Mouse (Mus musculus) heart, embryonic 12.5 days (tissue): ENCODE results near the gene Lgals1. TPM values are rescaled to one million over a fixed set of nuclear protein-coding genes. Genes with fewer than 3 reads are reported as not detected.
A peak's percentile ranks its signal among the peaks of the same experiment; 100 is the strongest.

Experiments used
- ATAC-seq: fragments of 200-750 bp; cut with Nextera tagmentation; 2 replicates; pipeline ENCODE4 v1.8.0; 2017; ENCODE audit warnings: moderate TSS enrichment, moderate library complexity; ENCODE audit not compliant: insufficient number of reproducible peaks, low FRiP score
- H3K27ac ChIP-seq: fragments of 300-500 bp; sonication (generic); 2 replicates; pipeline ENCODE4 v1.5.1; 2016; ENCODE audit warnings: mild to moderate bottlenecking, moderate library complexity; ENCODE audit not compliant: poor library complexity, severe bottlenecking
- H3K27me3 ChIP-seq: fragments of 300-500 bp; sonication (generic); replicated peaks from 2 replicates; pipeline ENCODE4 v1.6.1; 2016; ENCODE audit warnings: mild to moderate bottlenecking, moderate library complexity
- H3K36me3 ChIP-seq: fragments of 300-500 bp; sonication (generic); 2 replicates; pipeline ENCODE4 v1.6.1; 2016; ENCODE audit warnings: mild to moderate bottlenecking, moderate library complexity
- H3K4me1 ChIP-seq: fragments of 300-500 bp; sonication (generic); replicated peaks from 2 replicates; pipeline ENCODE4 v1.6.1; 2016; ENCODE audit warnings: mild to moderate bottlenecking
- H3K4me2 ChIP-seq: fragments of 300-500 bp; sonication (generic); 2 replicates; pipeline ENCODE4 v1.6.1; 2016; ENCODE audit warnings: mild to moderate bottlenecking, moderate library complexity
- H3K4me3 ChIP-seq: fragments of 300-500 bp; sonication (generic); 2 replicates; pipeline ENCODE4 v1.5.1; 2016; ENCODE audit warnings: mild to moderate bottlenecking
- H3K9ac ChIP-seq: fragments of 300-500 bp; sonication (generic); 2 replicates; pipeline ENCODE4 v1.6.1; 2016; ENCODE audit warnings: mild to moderate bottlenecking, moderate library complexity
- H3K9me3 ChIP-seq: fragments of 300-500 bp; sonication (generic); replicated peaks from 2 replicates; pipeline ENCODE4 v1.6.1; 2016; ENCODE audit warnings: mild to moderate bottlenecking, moderate library complexity
- WGBS: fragments of 180-500 bp; shearing (Covaris S2); methylation state at CpG from one replicate; pipeline ENCODE4 v1.1.7; 2016; 5-methylcytosine and 5-hydroxymethylcytosine counted together
- polyA plus RNA-seq: library from polyadenylated mRNA; unstranded; fragments of >200 nt; fragmentation: Nextera tagmentation; extraction: Ambion mirVana; gene quantifications from 2 replicates; pipeline ENCODE4 v1.2.1, GENCODE M21; 2016

Lgals1 gene
- polyA plus RNA-seq, 1 experiment from 2014 or later: 690 TPM

- ATAC-seq: no peak
- Histone ChIP-seq H3K4me1 (peaks cover 42% of the 10 kb centered on the region), H3K27me3 (no peaks in the 10 kb centered on the region), H3K36me3 (peaks cover 14% of the 10 kb centered on the region), H3K27ac (peak overlapping the region; percentile 96), H3K9me3 (no peaks in the 10 kb centered on the region), H3K4me3 (peak overlapping the region; percentile 56), H3K9ac (peak overlapping the region; percentile 76), H3K4me2 (peak overlapping the region; percentile 77)
- 13% methylated on average over 15 of the region's 15 CpGs for WGBS
These were observed 679 bp downstream of the Lgals1 start for GRCm38 (mm10) chr15:78927021-78927787.

- Histone ChIP-seq H3K4me1 (peaks cover 42% of the 10 kb centered on the region), H3K4me3 (peak overlapping the region; percentile 56), H3K36me3 (peaks cover 14% of the 10 kb centered on the region), H3K9ac (peak overlapping the region; percentile 76), H3K9me3 (no peaks in the 10 kb centered on the region), H3K27ac (peak overlapping the region; percentile 96), H3K4me2 (peak overlapping the region; percentile 77), H3K27me3 (no peaks in the 10 kb centered on the region)
- peak; percentile 61 for ATAC-seq
- WGBS: under 1% methylated on average over 32 of the region's 35 CpGs
These were observed 1.4 kb downstream of the Lgals1 start for GRCm38 (mm10) chr15:78927788-78928457.

DNA sequence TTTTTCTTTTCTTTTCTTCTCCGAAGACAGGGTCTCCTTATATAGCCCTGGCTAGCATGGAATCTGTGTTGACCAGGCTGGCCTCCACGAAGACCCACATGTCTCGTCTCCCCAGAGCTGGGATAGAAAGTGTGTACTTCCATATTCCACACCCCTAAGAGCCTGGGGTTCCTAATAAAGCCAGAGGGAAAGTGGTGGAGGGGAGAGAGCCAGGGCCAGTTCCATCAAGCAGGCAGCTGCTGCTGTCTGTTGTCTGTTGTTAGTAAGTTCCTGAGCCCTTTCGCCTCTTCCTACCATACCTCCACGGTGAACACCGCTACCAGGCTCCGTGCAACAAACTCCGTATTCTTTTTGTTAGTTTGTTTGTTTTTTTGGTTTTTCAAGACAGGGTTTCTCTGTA is 2.0 kb downstream of the Lgals1 start:
- no peaks in the 10 kb centered on the region for H3K27me3 ChIP-seq
- H3K4me1 ChIP-seq: peaks cover 42% of the 10 kb centered on the region
- ATAC-seq: no peak
- 54% methylated on average over 8 of the region's 8 CpGs for WGBS
- peak overlapping the region; percentile 56 for H3K4me3 ChIP-seq
- peak overlapping the region; percentile 96 for H3K27ac ChIP-seq
- H3K9ac ChIP-seq: peak overlapping the region; percentile 76
- H3K9me3 ChIP-seq: no peaks in the 10 kb centered on the region
- H3K4me2 ChIP-seq: peak overlapping the region; percentile 77
- H3K36me3 ChIP-seq: peaks cover 14% of the 10 kb centered on the region

- Histone ChIP-seq H3K9me3 (no peaks in the 10 kb centered on the region), H3K36me3 (peaks cover 14% of the 10 kb centered on the region), H3K27me3 (no peaks in the 10 kb centered on the region), H3K9ac (no peak overlapping the region), H3K27ac (no peak overlapping the region), H3K4me3 (no peak overlapping the region), H3K4me1 (peaks cover 38% of the 10 kb centered on the region), H3K4me2 (no peak overlapping the region)
- 89% methylated on average over 6 of the region's 6 CpGs for WGBS
- no peak for ATAC-seq
These were observed 3.7 kb downstream of the Lgals1 start for GRCm38 (mm10) chr15:78930192-78930706.

DNA sequence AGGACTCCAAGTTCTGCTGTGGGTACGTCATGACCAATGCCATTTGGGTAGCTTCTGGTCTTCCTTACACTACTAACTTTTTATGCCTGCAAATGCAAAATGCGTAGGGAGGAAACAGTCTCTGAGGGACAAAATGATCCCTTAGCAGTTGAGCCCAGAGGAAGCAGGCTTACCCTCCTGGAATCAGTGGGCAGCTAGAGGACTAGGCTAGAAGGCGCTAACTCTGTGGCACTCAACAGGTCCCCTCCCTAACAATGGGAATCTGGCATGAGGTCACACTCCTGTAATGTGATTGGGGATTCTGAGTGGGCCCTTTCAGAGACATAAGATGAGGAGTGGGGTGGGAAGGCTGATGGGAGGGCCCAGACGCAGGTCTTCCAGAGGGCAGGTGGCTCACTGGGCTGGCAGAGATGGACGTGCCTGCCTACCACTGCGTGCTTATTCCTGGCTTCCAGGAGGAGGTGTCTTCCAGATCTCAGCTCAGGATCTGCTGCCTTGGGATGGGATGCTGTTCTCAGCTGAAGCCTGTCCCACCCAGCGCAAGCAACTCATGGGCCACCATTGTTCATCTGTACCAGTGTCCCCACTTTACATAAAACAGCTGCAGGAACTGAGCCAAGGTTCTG is 4.4 kb downstream of the Lgals1 start:
- Histone ChIP-seq H3K36me3 (peaks cover 14% of the 10 kb centered on the region), H3K9ac (no peak overlapping the region), H3K9me3 (no peaks in the 10 kb centered on the region), H3K27me3 (no peaks in the 10 kb centered on the region), H3K4me1 (peaks cover 37% of the 10 kb centered on the region), H3K27ac (peak overlapping the region; percentile 18; the same call in 1 of the 2 replicates), H3K4me3 (no peak overlapping the region), H3K4me2 (no peak overlapping the region)
- 74% methylated on average over 7 of the region's 7 CpGs for WGBS
- ATAC-seq: no peak

DNA sequence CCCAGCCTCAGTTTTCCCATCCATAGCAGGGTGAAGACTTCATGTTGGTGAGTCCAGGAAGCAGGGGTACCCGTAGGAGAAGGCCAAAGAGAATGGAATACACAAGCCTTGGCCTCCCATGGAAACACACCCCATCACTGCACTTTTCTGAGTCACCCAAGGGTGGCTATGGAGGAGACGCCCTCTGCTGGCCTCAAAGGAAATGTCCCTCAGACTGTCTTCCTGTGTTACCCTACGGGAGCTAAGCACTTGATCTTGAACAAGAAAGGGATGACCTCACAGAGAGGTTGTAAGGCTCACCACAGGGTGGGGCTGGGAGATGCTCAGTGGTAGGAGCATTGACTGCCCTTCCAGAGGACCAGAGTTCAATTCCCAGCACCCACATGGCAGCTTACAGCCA is 5.1 kb downstream of the Lgals1 start:
- WGBS: 18% methylated on average over 3 of the region's 3 CpGs
- Histone ChIP-seq H3K36me3 (peaks cover 18% of the 10 kb centered on the region), H3K9me3 (no peaks in the 10 kb centered on the region), H3K4me2 (no peak overlapping the region), H3K9ac (no peak overlapping the region), H3K4me3 (no peak overlapping the region), H3K27me3 (no peaks in the 10 kb centered on the region), H3K4me1 (peaks cover 37% of the 10 kb centered on the region), H3K27ac (peak overlapping the region; percentile 18; the same call in 1 of the 2 replicates)
- ATAC-seq: no peak

DNA sequence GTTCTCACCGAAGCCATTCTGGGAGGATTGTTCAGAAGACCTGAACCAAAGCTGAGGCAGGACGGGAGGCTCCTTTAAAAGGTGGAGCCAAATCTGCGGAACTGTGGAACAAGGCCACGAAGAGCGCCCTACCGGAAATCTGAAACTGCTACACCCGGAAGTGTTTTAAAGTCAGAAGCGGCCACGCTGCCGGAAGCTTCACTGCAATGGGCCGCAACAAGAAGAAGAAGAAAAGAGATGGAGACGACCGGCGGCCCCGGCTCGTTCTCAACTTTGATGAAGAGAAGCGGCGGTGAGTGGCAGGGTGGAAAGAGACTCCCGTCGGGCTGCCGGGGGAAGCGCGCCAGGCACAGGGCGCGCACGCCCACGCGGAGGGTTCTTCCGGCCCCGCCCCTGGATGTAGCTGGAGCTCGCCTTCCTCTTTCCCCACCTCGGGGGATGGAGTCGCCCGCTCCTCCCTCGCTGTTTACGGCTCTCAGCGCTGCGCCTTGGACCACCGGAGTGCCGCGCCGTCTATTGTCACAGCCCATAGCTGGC is 8.3 kb downstream of the Lgals1 start, which contains the start of gene Nol12:
Gene Nol12 (plus strand): TSS at position 150 of the 537 bp plus-strand sequence.
- Histone ChIP-seq H3K9me3 (no peaks in the 10 kb centered on the region), H3K4me1 (peaks cover 24% of the 10 kb centered on the region), H3K4me3 (peak within 1 kb of the TSS; percentile 65), H3K27me3 (no peaks in the 10 kb centered on the region), H3K36me3 (peaks cover 43% of the 10 kb centered on the region), H3K27ac (peak within 1 kb of the TSS; percentile 70), H3K4me2 (peak within 1 kb of the TSS; percentile 84), H3K9ac (peak within 1 kb of the TSS; percentile 83)
- under 1% methylated on average over 42 of the region's 42 CpGs for WGBS
- peak; percentile 85 for ATAC-seq

DNA sequence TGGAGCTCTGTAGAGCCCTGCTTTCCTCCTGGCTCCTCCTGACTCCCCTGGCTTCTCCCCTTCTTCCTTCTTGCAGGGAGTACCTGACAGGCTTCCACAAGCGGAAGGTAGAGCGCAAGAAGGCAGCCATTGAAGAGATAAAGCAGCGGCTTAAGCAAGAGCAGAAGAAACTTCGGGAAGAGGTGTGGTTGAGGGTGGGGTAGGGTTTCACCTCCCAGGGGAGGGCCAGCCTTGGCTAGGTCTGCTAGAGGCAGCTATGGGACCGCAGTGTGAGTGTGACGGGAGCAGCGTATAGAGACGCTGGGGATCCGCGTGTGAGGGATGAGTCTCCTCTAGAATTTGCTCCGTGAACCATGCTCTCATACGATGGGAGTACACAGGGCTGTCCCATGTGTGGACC is 9.9 kb downstream of the Lgals1 start:
- Histone ChIP-seq H3K9ac (no peak overlapping the region), H3K27me3 (no peaks in the 10 kb centered on the region), H3K9me3 (no peaks in the 10 kb centered on the region), H3K4me2 (peak overlapping the region; percentile 84), H3K4me3 (no peak overlapping the region), H3K36me3 (peaks cover 53% of the 10 kb centered on the region), H3K27ac (no peak overlapping the region), H3K4me1 (peaks cover 17% of the 10 kb centered on the region)
- no peak for ATAC-seq
- 80% methylated on average over 12 of the region's 12 CpGs for WGBS

DNA sequence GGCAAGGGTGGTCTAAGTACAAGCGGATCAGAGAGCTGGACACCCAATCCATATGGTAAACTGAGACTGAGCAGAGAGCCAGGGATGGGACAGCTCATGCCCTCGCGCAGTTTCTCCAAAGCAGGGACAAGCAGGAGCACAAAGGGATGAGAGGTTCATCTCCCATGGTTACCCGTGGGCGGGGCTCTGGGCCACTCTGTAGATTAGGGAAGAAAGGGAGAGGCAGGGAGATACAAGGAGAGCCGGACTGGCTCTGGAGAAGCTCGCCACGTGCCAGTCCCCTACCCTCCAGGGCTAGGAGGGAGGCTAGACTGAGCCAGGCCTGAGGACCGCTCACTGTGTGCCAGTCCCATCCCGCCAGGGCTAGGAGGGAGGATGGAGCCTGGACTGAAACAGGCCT is 10.8 kb downstream of the Lgals1 start:
- Histone ChIP-seq H3K36me3 (peaks cover 58% of the 10 kb centered on the region), H3K27ac (no peak overlapping the region), H3K4me1 (peaks cover 16% of the 10 kb centered on the region), H3K9ac (0 out of 2 replicates have a peak overlapping the region, but pooled peaks have one; percentile 3), H3K4me2 (no peak overlapping the region), H3K4me3 (no peak overlapping the region), H3K27me3 (no peaks in the 10 kb centered on the region), H3K9me3 (no peaks in the 10 kb centered on the region)
- WGBS: 88% methylated on average over 10 of the region's 10 CpGs
- ATAC-seq: no peak

DNA sequence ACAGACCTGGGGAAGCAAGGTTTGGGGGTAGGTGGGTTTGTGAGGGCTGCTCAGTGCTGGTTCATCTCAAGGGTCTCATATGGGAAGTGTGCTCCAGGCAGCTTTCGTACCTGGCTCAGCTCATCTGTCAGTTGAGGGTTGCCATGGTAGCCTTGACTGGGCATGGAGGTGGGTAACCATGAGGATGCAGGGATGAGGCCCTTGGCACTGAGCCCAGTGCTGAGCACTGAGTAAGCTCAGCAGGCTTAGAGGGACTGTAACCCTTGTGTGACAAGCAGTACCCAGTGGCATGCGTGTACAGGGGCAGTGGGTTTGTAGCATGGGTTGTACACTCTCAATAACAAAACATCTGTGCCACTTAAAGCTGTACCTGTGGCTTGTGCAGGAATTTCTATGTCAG is 11.4 kb downstream of the Lgals1 start:
- H3K36me3 ChIP-seq: peaks cover 58% of the 10 kb centered on the region
- H3K4me3 ChIP-seq: no peak overlapping the region
- H3K9me3 ChIP-seq: no peaks in the 10 kb centered on the region
- 88% methylated on average over 2 of the region's 2 CpGs for WGBS
- no peak overlapping the region for H3K27ac ChIP-seq
- H3K9ac ChIP-seq: no peak overlapping the region
- H3K4me1 ChIP-seq: peaks cover 23% of the 10 kb centered on the region
- no peak overlapping the region for H3K4me2 ChIP-seq
- no peak for ATAC-seq
- no peaks in the 10 kb centered on the region for H3K27me3 ChIP-seq

DNA sequence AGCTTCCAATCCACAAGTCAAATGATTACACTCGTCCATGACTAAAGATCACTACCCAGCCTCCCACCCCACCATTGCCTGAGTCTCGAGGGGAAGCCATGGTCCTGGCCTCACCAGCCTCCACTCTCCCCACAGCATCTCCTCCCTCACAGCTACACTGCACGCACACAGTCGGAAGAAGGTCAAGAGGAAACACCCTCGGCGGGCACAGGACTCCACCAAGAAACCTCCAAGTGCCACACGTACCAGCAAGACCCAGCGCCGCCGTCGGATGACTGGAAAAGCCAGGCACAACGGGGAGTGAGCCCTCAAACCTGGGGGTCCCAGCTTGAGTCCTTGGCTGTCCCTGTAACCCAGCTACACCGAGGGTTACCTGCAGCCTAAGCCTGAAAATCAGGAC is 13.8 kb downstream of the Lgals1 start:
- H3K36me3 ChIP-seq: peaks cover 58% of the 10 kb centered on the region
- 90% methylated on average over 13 of the region's 13 CpGs for WGBS

More for the DNA sequence above, 13.8 kb downstream of the Lgals1 start:
- no peak overlapping the region for H3K4me2 ChIP-seq
- ATAC-seq: no peak
- H3K27me3 ChIP-seq: no peaks in the 10 kb centered on the region
- H3K9ac ChIP-seq: no peak overlapping the region
- H3K9me3 ChIP-seq: no peaks in the 10 kb centered on the region
- no peak overlapping the region for H3K27ac ChIP-seq
- peaks cover 27% of the 10 kb centered on the region for H3K4me1 ChIP-seq
- H3K4me3 ChIP-seq: no peak overlapping the region
